Mouse (Mus musculus): ENCODE measurements around the gene Rgmb. TPM values are rescaled to one million over a fixed set of nuclear protein-coding genes. Genes with fewer than 3 reads are reported as not detected.

Gene Rgmb
- total and polyA plus RNA-seq, 3 experiments = 0.27 TPM; not detected in 2

DNA sequence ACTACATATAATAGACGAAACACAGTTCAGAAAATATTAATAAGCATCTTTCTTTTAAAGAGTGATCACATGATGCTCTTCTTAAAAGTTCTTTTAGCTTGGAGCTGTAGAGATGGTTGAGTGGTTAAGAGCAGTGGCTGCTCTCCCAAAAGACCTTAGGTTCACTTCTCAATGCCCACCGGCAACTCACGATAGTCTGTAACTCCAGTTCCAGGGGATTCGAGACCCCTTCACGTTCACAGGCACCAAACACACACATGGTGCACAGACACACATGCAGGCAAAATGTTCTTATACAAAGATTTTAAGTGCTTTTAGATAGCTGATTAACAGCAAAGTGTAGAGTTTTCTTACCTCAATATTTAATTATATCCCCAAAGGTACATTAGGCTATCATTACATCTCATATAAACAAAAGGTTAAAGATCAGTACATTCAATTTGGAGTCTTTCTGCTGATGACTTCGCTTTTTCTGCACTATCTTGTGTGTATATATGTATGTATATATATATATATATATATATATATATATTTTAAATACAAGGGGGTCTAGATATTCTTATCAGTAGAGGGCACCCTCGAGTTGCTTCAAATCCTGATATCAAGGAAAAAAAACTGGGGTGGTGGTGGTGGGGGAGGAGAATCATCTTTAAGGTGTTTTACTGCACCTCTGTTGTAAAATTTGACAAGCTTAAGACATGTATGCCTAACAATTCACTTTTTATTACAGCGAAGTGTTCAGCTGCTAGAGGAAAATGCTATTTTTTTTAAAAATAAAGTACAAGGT lies 2.5 kb downstream of the Rgmb start:
- TF ChIP-seq TAL1 (conservative IDR thresholded peaks at IDR 0.05; ENCODE audit: low read depth, low read length) (no peak), CTCF (IDR thresholded peaks at IDR 0.05; ENCODE audit: low read depth, low read length) (no peak), POLR2AphosphoS5 (IDR thresholded peaks at IDR 0.05; ENCODE audit: insufficient replicate concordance, low read depth, low read length) (no peak), GATA1 (IDR thresholded peaks at IDR 0.05; ENCODE audit: borderline replicate concordance, low read length) (no peak), GATA2 (IDR thresholded peaks at IDR 0.05; ENCODE audit: borderline replicate concordance, low read depth, low read length) (no peak)
- Histone ChIP-seq H3K36me3 (replicated peaks) (no peaks in the 10 kb centered on the region), H3K4me1 (ENCODE audit: insufficient read depth, low read depth, low read length) (no peaks in the 10 kb centered on the region), H3K27me3 (ENCODE audit: insufficient read depth, low read length) (peaks cover 18% of the 10 kb centered on the region), H3K9me3 (replicated peaks) (peaks cover 13% of the 10 kb centered on the region), H3K4me3 (ENCODE audit: low read depth, low read length) (no peak overlapping the region)
- ATAC-seq (ENCODE audit: extremely low read depth, insufficient number of reproducible peaks, low FRiP score, poor library complexity, severe bottlenecking) = no peak
- no peak for DNase-seq (ENCODE audit: low spot score)

DNA sequence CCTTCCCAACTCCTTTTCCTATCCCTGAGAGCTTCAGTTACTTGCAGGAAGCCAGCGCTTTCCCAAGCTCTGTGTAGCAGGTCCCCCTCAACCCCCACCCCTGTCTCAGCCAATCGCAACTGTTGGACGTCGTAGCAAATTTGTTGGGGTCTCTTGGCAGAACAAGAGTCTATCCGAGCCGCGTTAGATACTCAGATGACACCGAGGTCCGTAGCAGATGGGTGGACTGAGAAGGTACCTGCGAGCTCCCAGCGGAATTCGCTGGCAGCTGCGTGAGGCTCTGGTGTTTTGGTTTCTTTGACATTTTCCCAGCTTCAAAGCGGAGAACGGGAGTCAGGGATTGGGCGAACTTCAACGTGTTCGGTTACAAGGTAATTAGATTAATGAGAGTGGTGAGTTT lies 3.9 kb downstream of the Rgmb start:
- H3K4me3 ChIP-seq (ENCODE audit: low read depth, low read length) = no peak overlapping the region
- no peak for ATAC-seq (ENCODE audit: extremely low read depth, insufficient number of reproducible peaks, low FRiP score, poor library complexity, severe bottlenecking)
- TF ChIP-seq GATA2 (IDR thresholded peaks at IDR 0.05; ENCODE audit: borderline replicate concordance, low read depth, low read length) = no peak
- no peak for TF ChIP-seq TAL1 (conservative IDR thresholded peaks at IDR 0.05; ENCODE audit: low read depth, low read length)
- no peak for TF ChIP-seq GATA1 (IDR thresholded peaks at IDR 0.05; ENCODE audit: borderline replicate concordance, low read length)
- no peak for TF ChIP-seq POLR2AphosphoS5 (IDR thresholded peaks at IDR 0.05; ENCODE audit: insufficient replicate concordance, low read depth, low read length)
- no peak for TF ChIP-seq CTCF (IDR thresholded peaks at IDR 0.05; ENCODE audit: low read depth, low read length)

GRCm38 (mm10) chr17:15826444-15826909 lies 4.4 kb downstream of the Rgmb start:
- Histone ChIP-seq H3K27me3 (ENCODE audit: insufficient read depth, low read length) (peaks cover 21% of the 10 kb centered on the region), H3K36me3 (replicated peaks) (no peaks in the 10 kb centered on the region), H3K9me3 (replicated peaks) (peaks cover 13% of the 10 kb centered on the region), H3K4me3 (ENCODE audit: low read depth, low read length) (no peak overlapping the region; the same call in 1 of the 2 replicates), H3K4me1 (ENCODE audit: insufficient read depth, low read depth, low read length) (no peaks in the 10 kb centered on the region)
- DNase-seq (ENCODE audit: low spot score) (no peak), ATAC-seq (ENCODE audit: extremely low read depth, insufficient number of reproducible peaks, low FRiP score, poor library complexity, severe bottlenecking) (no peak)
- TF ChIP-seq TAL1 (conservative IDR thresholded peaks at IDR 0.05; ENCODE audit: low read depth, low read length) = no peak
- no peak for TF ChIP-seq GATA1 (IDR thresholded peaks at IDR 0.05; ENCODE audit: borderline replicate concordance, low read length)
- TF ChIP-seq POLR2AphosphoS5 (IDR thresholded peaks at IDR 0.05; ENCODE audit: insufficient replicate concordance, low read depth, low read length) = no peak
- no peak for TF ChIP-seq GATA2 (IDR thresholded peaks at IDR 0.05; ENCODE audit: borderline replicate concordance, low read depth, low read length)
- TF ChIP-seq CTCF (IDR thresholded peaks at IDR 0.05; ENCODE audit: low read depth, low read length) = no peak

More for the DNA sequence above, 3.9 kb downstream of the Rgmb start:
- Histone ChIP-seq H3K27me3 (ENCODE audit: insufficient read depth, low read length) (peaks cover 21% of the 10 kb centered on the region), H3K9me3 (replicated peaks) (peaks cover 13% of the 10 kb centered on the region), H3K36me3 (replicated peaks) (no peaks in the 10 kb centered on the region), H3K4me1 (ENCODE audit: insufficient read depth, low read depth, low read length) (no peaks in the 10 kb centered on the region)
- DNase-seq (ENCODE audit: low spot score) = no peak

DNA sequence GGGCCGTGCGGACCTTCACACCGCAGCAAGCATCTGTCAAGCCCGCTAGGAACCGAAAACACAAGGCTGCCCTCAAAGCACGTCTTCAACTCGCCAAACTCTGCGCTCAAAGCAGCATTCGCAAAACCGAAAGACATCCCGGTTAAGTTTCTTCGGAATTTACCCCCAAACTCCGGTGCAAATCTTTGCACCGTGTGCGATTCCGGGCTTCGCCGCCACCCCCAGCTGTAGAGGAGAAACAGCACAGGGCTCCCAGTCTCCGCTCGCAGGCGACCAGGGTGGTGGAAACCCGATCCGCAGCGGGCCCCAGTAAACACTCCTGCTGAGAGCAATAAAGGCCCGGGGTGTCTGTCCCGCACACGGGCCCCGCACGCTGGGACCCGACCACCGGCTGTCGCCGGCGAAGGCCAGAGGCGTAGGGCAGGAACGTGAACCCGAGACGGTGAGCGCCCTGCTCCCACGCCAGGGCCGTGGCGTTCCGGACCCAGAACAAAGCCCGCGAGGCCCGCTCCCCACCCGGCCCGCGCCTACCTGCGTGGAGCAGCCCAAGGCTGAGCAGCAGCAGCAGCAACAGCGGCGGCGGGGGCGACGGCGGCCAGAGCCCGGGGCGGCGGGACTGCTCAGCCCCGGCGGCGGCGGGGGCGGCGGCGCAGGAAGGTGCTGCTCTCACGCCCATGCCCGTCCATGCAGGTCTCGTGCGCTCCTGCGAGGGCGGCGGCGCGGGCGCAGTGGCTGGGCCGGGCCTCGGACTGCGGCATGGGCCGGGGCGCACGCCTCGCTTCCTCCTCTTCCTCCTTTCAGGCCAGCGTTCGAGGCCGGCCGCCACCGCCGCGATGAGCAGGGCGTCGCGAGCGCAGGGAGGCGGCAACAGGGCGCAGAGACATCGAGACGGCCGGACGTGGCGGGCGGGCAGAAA lies 5.1 kb downstream of the Rgmb start:
- Histone ChIP-seq H3K9me3 (replicated peaks) (peaks cover 13% of the 10 kb centered on the region), H3K36me3 (replicated peaks) (no peaks in the 10 kb centered on the region), H3K4me3 (ENCODE audit: low read depth, low read length) (no peak overlapping the region), H3K4me1 (ENCODE audit: insufficient read depth, low read depth, low read length) (no peaks in the 10 kb centered on the region), H3K27me3 (ENCODE audit: insufficient read depth, low read length) (peaks cover 22% of the 10 kb centered on the region)
- ATAC-seq (ENCODE audit: extremely low read depth, insufficient number of reproducible peaks, low FRiP score, poor library complexity, severe bottlenecking) = no peak
- DNase-seq (ENCODE audit: low spot score) = no peak
- TF ChIP-seq CTCF (IDR thresholded peaks at IDR 0.05; ENCODE audit: low read depth, low read length) (no peak), GATA2 (IDR thresholded peaks at IDR 0.05; ENCODE audit: borderline replicate concordance, low read depth, low read length) (no peak), TAL1 (conservative IDR thresholded peaks at IDR 0.05; ENCODE audit: low read depth, low read length) (no peak), POLR2AphosphoS5 (IDR thresholded peaks at IDR 0.05; ENCODE audit: insufficient replicate concordance, low read depth, low read length) (no peak), GATA1 (IDR thresholded peaks at IDR 0.05; ENCODE audit: borderline replicate concordance, low read length) (no peak)

GRCm38 (mm10) chr17:15824854-15825253 lies 6.0 kb downstream of the Rgmb start:
- Histone ChIP-seq H3K4me3 (ENCODE audit: low read depth, low read length) (no peak overlapping the region), H3K4me1 (ENCODE audit: insufficient read depth, low read depth, low read length) (no peaks in the 10 kb centered on the region), H3K9me3 (replicated peaks) (peaks cover 13% of the 10 kb centered on the region), H3K27me3 (ENCODE audit: insufficient read depth, low read length) (peaks cover 16% of the 10 kb centered on the region), H3K36me3 (replicated peaks) (no peaks in the 10 kb centered on the region)
- no peak for ATAC-seq (ENCODE audit: extremely low read depth, insufficient number of reproducible peaks, low FRiP score, poor library complexity, severe bottlenecking)
- DNase-seq (ENCODE audit: low spot score) = no peak
- TF ChIP-seq GATA1 (IDR thresholded peaks at IDR 0.05; ENCODE audit: borderline replicate concordance, low read length) (no peak), POLR2AphosphoS5 (IDR thresholded peaks at IDR 0.05; ENCODE audit: insufficient replicate concordance, low read depth, low read length) (no peak), TAL1 (conservative IDR thresholded peaks at IDR 0.05; ENCODE audit: low read depth, low read length) (no peak), GATA2 (IDR thresholded peaks at IDR 0.05; ENCODE audit: borderline replicate concordance, low read depth, low read length) (no peak), CTCF (IDR thresholded peaks at IDR 0.05; ENCODE audit: low read depth, low read length) (no peak)
